Mouse (Mus musculus): Measurements from ENCODE around the gene Kank1. TPM values are rescaled to one million over a fixed set of nuclear protein-coding genes. Genes with fewer than 3 reads are reported as not detected.

Gene Kank1
- polyA plus RNA-seq, 1 experiment from 2014 or later: 37.7 TPM

DNA sequence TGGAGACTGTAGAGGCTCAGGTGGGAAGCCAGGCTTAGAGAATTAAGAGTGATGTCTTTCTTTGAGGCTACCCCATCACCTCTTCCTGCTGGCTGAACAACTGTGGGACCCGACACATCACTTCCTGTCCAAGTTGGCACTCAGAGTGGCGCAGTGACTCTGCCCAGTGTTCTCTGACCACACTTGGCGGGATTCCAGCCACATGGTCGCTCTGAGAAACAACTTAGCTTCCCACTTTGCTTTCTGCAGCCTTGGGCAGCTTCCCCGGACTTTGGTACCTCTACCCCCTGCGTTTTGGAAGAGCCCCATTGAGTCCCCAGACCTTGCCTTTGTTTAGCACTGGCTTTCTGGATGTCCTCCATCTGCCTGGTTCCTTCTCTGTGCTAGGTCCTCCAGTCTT, 31.8 kb downstream of the Kank1 start:
- Histone ChIP-seq H3K4me2 (ENCODE audit: low read depth, low read length) (no peak overlapping the region), H3K9ac (ENCODE audit: low read length) (no peak overlapping the region), H3K4me3 (replicated peaks; ENCODE audit: low read length) (no peak overlapping the region), H3K9me3 (replicated peaks; ENCODE audit: control insufficient read depth, low read length) (0 out of 2 replicates have a peak, but pooled peaks cover 5% of the 10 kb centered on the region), H3K4me1 (ENCODE audit: control insufficient read depth, insufficient read depth, low read length) (peaks cover 12% of the 10 kb centered on the region; the same call in 1 of the 2 replicates), H3K36me3 (ENCODE audit: control insufficient read depth, insufficient read depth, low read length) (no peaks in the 10 kb centered on the region), H3K27me3 (ENCODE audit: control insufficient read depth, insufficient read depth, low read length) (no peaks in the 10 kb centered on the region), H3K27ac (ENCODE audit: low read length) (no peak overlapping the region)
- ATAC-seq (ENCODE audit: insufficient read depth, low FRiP score): no peak
- WGBS: 78% methylated on average over 6 of the region's 6 CpGs

DNA sequence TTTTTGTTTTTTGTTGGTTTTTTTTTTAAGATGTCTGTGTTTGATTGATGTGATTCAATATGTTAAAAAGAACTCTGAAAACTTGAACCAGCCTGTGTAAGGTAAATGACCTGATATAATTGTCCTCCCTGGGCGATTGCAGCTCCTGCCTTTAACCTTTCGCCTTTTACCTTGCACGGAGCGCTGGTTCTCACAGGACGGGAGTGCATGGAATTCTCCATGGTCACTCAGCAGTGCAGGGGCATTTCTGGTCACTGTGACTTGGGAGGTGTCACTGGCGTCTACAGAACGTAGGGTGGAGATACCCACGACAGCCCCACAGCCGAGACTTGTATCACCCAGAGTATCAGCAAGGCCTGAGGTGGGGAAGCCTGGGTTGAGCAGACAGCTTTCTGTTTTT, 34.8 kb downstream of the Kank1 start:
- Histone ChIP-seq H3K9me3 (replicated peaks; ENCODE audit: control insufficient read depth, low read length) (0 out of 2 replicates have a peak, but pooled peaks cover 5% of the 10 kb centered on the region), H3K9ac (ENCODE audit: low read length) (no peak overlapping the region), H3K27me3 (ENCODE audit: control insufficient read depth, insufficient read depth, low read length) (no peaks in the 10 kb centered on the region), H3K36me3 (ENCODE audit: control insufficient read depth, insufficient read depth, low read length) (no peaks in the 10 kb centered on the region), H3K4me2 (ENCODE audit: low read depth, low read length) (no peak overlapping the region), H3K4me1 (ENCODE audit: control insufficient read depth, insufficient read depth, low read length) (peaks cover 12% of the 10 kb centered on the region; the same call in 1 of the 2 replicates), H3K27ac (ENCODE audit: low read length) (no peak overlapping the region; the same call in 1 of the 2 replicates), H3K4me3 (replicated peaks; ENCODE audit: low read length) (no peak overlapping the region)
- 56% methylated on average over 9 of the region's 9 CpGs for WGBS
- no peak for ATAC-seq (ENCODE audit: insufficient read depth, low FRiP score)

DNA sequence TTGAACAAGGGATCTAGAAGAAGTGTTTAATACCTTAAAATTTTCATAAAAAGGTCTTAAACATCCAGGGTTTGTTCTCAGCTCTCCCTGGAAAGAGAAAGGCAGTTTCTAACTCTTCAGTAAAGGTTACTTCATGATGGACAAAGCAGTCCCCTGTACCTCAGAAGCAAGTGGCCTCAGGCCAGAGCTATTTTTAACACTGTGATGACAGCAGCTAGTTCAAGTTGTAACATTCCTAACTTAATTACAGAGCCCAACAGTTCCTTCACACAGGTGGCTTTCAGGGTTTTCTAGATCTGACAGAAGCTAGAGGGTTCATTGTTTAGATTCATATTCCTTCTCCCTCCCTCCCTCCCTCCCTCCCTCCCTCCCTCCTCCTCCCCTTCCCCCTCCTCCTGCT, 36.4 kb downstream of the Kank1 start:
- Histone ChIP-seq H3K4me1 (ENCODE audit: control insufficient read depth, insufficient read depth, low read length) (0 out of 2 replicates have a peak, but pooled peaks cover 6% of the 10 kb centered on the region), H3K27ac (ENCODE audit: low read length) (no peak overlapping the region), H3K9me3 (replicated peaks; ENCODE audit: control insufficient read depth, low read length) (0 out of 2 replicates have a peak, but pooled peaks cover 5% of the 10 kb centered on the region), H3K36me3 (ENCODE audit: control insufficient read depth, insufficient read depth, low read length) (no peaks in the 10 kb centered on the region), H3K9ac (ENCODE audit: low read length) (no peak overlapping the region), H3K27me3 (ENCODE audit: control insufficient read depth, insufficient read depth, low read length) (no peaks in the 10 kb centered on the region), H3K4me3 (replicated peaks; ENCODE audit: low read length) (no peak overlapping the region), H3K4me2 (ENCODE audit: low read depth, low read length) (no peak overlapping the region)
- no peak for ATAC-seq (ENCODE audit: insufficient read depth, low FRiP score)

DNA sequence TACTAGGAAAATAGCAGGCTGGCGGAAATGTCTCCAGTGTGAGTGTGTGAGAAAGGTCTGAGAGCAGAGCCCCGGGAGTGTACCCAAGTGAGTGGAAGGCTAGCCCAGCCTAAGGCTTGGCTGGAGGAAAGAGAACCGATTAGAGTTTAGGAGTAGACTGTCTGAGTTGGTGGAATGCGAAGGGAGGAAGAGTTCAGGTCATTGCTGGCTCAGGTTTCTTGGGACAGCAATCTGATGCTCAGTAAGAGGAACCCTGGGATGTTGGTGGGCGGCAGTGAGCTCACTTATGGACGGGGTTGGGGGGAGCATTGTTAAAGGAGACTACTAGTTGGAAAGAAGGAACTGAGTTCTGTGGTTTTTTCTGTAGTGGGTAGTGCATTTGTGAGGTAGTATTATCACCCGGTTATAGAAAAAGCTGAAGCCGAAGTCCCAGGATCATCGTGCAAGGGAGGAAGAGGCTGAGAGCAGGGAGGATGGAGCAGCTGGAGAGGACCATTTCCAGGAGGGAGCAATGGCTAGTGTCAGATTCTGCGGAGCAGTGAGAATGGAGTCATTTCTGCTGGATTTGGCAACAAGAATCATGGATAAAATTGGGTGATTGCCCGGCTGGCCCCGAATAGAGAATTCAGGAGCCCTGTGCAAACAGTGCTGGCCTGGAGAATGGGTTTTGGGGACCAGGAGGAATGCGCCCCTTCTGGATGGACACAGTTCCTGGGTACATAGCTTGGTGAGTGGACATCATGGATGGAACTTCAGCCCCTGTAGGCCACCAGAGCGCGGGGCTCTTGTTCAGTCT, 40.0 kb downstream of the Kank1 start:
- 85% methylated on average over 15 of the region's 15 CpGs for WGBS
- Histone ChIP-seq H3K27ac (ENCODE audit: low read length) (no peak overlapping the region), H3K4me1 (ENCODE audit: control insufficient read depth, insufficient read depth, low read length) (no peaks in the 10 kb centered on the region), H3K27me3 (ENCODE audit: control insufficient read depth, insufficient read depth, low read length) (no peaks in the 10 kb centered on the region), H3K4me2 (ENCODE audit: low read depth, low read length) (no peak overlapping the region), H3K9ac (ENCODE audit: low read length) (no peak overlapping the region), H3K9me3 (replicated peaks; ENCODE audit: control insufficient read depth, low read length) (no peaks in the 10 kb centered on the region), H3K4me3 (replicated peaks; ENCODE audit: low read length) (no peak overlapping the region), H3K36me3 (ENCODE audit: control insufficient read depth, insufficient read depth, low read length) (no peaks in the 10 kb centered on the region)
- ATAC-seq (ENCODE audit: insufficient read depth, low FRiP score): no peak

GRCm38 (mm10) chr19:25277761-25278160, 41.0 kb downstream of the Kank1 start:
- Histone ChIP-seq H3K4me1 (ENCODE audit: control insufficient read depth, insufficient read depth, low read length) (no peaks in the 10 kb centered on the region), H3K9me3 (replicated peaks; ENCODE audit: control insufficient read depth, low read length) (no peaks in the 10 kb centered on the region), H3K27me3 (ENCODE audit: control insufficient read depth, insufficient read depth, low read length) (no peaks in the 10 kb centered on the region), H3K4me2 (ENCODE audit: low read depth, low read length) (no peak overlapping the region), H3K36me3 (ENCODE audit: control insufficient read depth, insufficient read depth, low read length) (no peaks in the 10 kb centered on the region), H3K27ac (ENCODE audit: low read length) (no peak overlapping the region), H3K4me3 (replicated peaks; ENCODE audit: low read length) (no peak overlapping the region), H3K9ac (ENCODE audit: low read length) (no peak overlapping the region)
- no peak for ATAC-seq (ENCODE audit: insufficient read depth, low FRiP score)
- WGBS: 45% methylated on average over 5 of the region's 5 CpGs

- H3K4me3 ChIP-seq (replicated peaks; ENCODE audit: low read length): no peak overlapping the region
- H3K36me3 ChIP-seq (ENCODE audit: control insufficient read depth, insufficient read depth, low read length): no peaks in the 10 kb centered on the region
- H3K27ac ChIP-seq (ENCODE audit: low read length): no peak overlapping the region
- no peak overlapping the region for H3K9ac ChIP-seq (ENCODE audit: low read length)
- H3K4me1 ChIP-seq (ENCODE audit: control insufficient read depth, insufficient read depth, low read length): no peaks in the 10 kb centered on the region
- H3K9me3 ChIP-seq (replicated peaks; ENCODE audit: control insufficient read depth, low read length): no peaks in the 10 kb centered on the region
- 80% methylated on average over 5 of the region's 5 CpGs for WGBS
- ATAC-seq (ENCODE audit: insufficient read depth, low FRiP score): no peak
- no peaks in the 10 kb centered on the region for H3K27me3 ChIP-seq (ENCODE audit: control insufficient read depth, insufficient read depth, low read length)
- no peak overlapping the region for H3K4me2 ChIP-seq (ENCODE audit: low read depth, low read length)
Observed at GRCm38 (mm10) chr19:25279603-25280002, 42.8 kb downstream of the Kank1 start.

GRCm38 (mm10) chr19:25283665-25284064, 46.9 kb downstream of the Kank1 start:
- ATAC-seq (ENCODE audit: insufficient read depth, low FRiP score): no peak
- no peak overlapping the region for H3K4me2 ChIP-seq (ENCODE audit: low read depth, low read length)
- no peak overlapping the region for H3K9ac ChIP-seq (ENCODE audit: low read length)
- no peaks in the 10 kb centered on the region for H3K9me3 ChIP-seq (replicated peaks; ENCODE audit: control insufficient read depth, low read length)
- H3K4me3 ChIP-seq (replicated peaks; ENCODE audit: low read length): no peak overlapping the region
- no peaks in the 10 kb centered on the region; the same call in 1 of the 2 replicates for H3K4me1 ChIP-seq (ENCODE audit: control insufficient read depth, insufficient read depth, low read length)
- H3K27me3 ChIP-seq (ENCODE audit: control insufficient read depth, insufficient read depth, low read length): no peaks in the 10 kb centered on the region
- WGBS: 61% methylated on average over 2 of the region's 2 CpGs
- H3K27ac ChIP-seq (ENCODE audit: low read length): no peak overlapping the region
- H3K36me3 ChIP-seq (ENCODE audit: control insufficient read depth, insufficient read depth, low read length): no peaks in the 10 kb centered on the region

DNA sequence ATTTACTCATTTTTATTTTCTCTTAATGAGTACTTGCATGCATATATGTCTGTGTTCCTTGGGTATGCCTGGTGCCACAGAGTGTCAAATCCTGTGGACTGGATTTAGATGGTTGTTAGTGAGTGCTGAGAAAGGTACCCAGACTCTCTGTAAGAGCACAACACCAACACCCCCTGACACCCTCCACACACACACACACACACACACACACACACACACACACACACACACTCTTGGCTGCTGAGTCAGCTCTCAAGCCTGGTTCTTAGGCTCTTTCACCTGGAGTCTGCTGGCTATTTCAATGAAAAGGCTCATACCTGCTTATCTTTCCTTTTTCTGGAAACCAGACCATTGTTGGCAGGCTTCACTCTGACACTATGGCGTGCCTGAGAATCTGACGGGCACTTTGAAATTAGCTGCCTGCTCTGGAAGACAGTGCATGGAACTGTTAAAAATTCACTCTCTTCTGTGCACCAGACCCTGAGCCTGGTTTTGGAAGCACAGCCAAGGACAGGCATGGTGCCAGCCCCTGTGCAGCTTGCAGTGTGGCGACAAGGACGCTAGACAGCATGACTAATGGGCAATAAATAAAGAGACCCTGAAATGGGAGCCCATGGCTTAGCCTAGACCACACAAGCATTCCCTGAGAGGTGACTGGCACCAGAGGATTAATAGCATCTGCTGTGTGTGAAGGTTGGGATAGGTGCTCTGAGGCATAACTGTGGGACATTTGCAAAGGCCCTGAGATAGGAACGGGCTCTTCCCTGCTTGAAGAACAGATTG, 49.2 kb downstream of the Kank1 start:
- 29% methylated on average over 5 of the region's 5 CpGs for WGBS
- H3K4me2 ChIP-seq (ENCODE audit: low read depth, low read length): no peak overlapping the region
- no peaks in the 10 kb centered on the region for H3K36me3 ChIP-seq (ENCODE audit: control insufficient read depth, insufficient read depth, low read length)
- H3K27me3 ChIP-seq (ENCODE audit: control insufficient read depth, insufficient read depth, low read length): no peaks in the 10 kb centered on the region
- H3K4me1 ChIP-seq (ENCODE audit: control insufficient read depth, insufficient read depth, low read length): no peaks in the 10 kb centered on the region; the same call in 1 of the 2 replicates
- H3K9me3 ChIP-seq (replicated peaks; ENCODE audit: control insufficient read depth, low read length): no peaks in the 10 kb centered on the region
- no peak overlapping the region for H3K4me3 ChIP-seq (replicated peaks; ENCODE audit: low read length)
- no peak for ATAC-seq (ENCODE audit: insufficient read depth, low FRiP score)
- H3K27ac ChIP-seq (ENCODE audit: low read length): no peak overlapping the region
- H3K9ac ChIP-seq (ENCODE audit: low read length): no peak overlapping the region

- ATAC-seq (ENCODE audit: insufficient read depth, low FRiP score): no peak
- WGBS: 51% methylated on average over 5 of the region's 5 CpGs
- Histone ChIP-seq H3K9me3 (replicated peaks; ENCODE audit: control insufficient read depth, low read length) (no peaks in the 10 kb centered on the region), H3K36me3 (ENCODE audit: control insufficient read depth, insufficient read depth, low read length) (no peaks in the 10 kb centered on the region), H3K9ac (ENCODE audit: low read length) (no peak overlapping the region), H3K27ac (ENCODE audit: low read length) (no peak overlapping the region), H3K4me2 (ENCODE audit: low read depth, low read length) (no peak overlapping the region), H3K27me3 (ENCODE audit: control insufficient read depth, insufficient read depth, low read length) (no peaks in the 10 kb centered on the region), H3K4me1 (ENCODE audit: control insufficient read depth, insufficient read depth, low read length) (no peaks in the 10 kb centered on the region; the same call in 1 of the 2 replicates), H3K4me3 (replicated peaks; ENCODE audit: low read length) (no peak overlapping the region)
Observed at GRCm38 (mm10) chr19:25290991-25291520, 54.3 kb downstream of the Kank1 start.
